Mouse (Mus musculus) olfactory bulb, adult 2 months (tissue): ENCODE measurements at regions not wholly inside any gene's neighbourhood (a gene's known extent, or its start where the extent isn't known, plus 50 kb on each side); places are given as distances from the start of the nearest gene placed in this dataset.

Experiments
- CTCF ChIP-seq: fragments of 200-500 bp; IDR thresholded peaks from 2 replicates; pipeline ENCODE4 v1.5.1; 2012; ENCODE audit warnings: low read depth, mild to moderate bottlenecking, low read length, moderate library complexity; ENCODE audit not compliant: insufficient read depth
- POLR2A ChIP-seq: fragments of 200-500 bp; IDR thresholded peaks from 2 replicates; pipeline ENCODE4 v1.6.1; 2012; ENCODE audit warnings: mild to moderate bottlenecking, low read depth, low read length, moderate library complexity; ENCODE audit not compliant: insufficient read depth

DNA sequence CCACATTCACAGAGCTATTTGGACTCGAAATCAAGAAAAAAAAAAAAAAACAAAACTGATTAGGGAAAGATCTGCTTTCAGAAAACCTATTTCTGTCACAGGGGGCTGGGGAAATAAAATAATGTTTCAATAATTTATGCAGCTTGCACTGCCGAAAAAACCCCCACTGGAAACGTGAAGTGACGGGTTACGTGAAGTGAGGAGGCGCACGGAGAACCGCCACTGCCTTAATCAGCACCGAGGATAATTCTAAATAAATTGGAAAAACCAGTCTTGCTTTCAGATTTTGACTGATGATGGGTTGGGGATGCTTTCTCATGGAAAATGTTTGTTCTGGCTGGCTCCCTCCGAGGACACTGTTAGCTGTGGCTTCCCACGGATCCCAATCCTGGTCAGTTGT lies 129.5 kb downstream of the Vrk1 start:
- TF ChIP-seq POLR2A, result no peak
- TF ChIP-seq CTCF, result no peak
